Mouse (Mus musculus): Measurements from ENCODE around the gene Ankrd39. TPM values are rescaled to one million over a fixed set of nuclear protein-coding genes. Genes with fewer than 3 reads are reported as not detected.

Gene Ankrd39
- polyA plus RNA-seq (2017; shearing (Covaris generic)), result 10 to 100 TPM; 19.4 to 23.9 TPM

DNA sequence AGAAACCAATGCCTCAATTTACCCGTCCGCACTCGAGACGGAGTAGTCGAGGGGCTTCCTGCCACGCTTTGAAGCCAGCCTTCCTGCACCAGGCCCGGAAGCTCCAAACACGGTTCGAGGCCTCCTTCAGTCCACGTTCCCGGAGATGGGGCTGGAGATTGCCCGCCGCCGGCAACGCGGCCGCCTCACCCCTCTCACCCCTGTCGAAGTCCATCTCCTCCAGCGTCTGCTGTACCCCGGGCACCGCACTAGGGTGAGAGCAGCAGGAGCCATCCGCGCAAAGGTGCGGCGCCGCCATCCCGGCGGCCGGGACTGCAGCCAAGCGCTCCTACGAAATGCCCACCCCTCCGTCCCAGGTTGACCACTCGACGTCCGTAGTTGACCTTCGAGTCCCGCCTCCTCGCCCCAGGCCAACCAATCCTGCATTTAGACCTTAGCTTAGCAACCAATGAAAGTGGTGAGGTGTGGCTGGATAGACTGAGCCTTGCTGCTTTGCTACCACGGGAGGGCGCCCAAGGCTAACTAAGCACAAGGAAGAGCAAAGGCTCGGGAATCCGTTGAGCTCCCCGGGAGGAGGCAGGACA is at the start of gene Ankrd39:
Gene Ankrd39 (minus strand): TSS at position 558 of the 584 bp plus-strand sequence.
- peak; percentile 97 for ATAC-seq

DNA sequence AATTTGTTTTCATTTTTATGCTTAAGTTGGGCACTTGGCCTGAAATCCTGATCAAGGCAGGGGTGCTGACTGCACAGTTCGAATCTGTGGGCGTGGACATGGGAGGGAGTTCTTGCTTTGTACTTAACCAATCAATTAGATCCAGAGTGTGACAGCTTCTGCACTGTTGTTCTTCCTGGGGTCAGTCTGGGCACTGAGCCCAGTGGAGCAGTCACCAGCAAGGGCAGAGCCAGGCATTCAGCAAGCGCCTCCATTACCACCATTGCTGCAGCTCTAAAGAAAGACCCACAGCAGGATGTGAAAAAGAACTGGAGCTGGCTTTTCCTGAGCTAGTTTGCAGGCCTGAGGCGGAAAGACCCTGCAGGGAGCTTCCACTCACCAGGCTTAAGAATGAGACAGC is 48.9 kb upstream of the Ankrd39 start:
- ATAC-seq, result no peak

DNA sequence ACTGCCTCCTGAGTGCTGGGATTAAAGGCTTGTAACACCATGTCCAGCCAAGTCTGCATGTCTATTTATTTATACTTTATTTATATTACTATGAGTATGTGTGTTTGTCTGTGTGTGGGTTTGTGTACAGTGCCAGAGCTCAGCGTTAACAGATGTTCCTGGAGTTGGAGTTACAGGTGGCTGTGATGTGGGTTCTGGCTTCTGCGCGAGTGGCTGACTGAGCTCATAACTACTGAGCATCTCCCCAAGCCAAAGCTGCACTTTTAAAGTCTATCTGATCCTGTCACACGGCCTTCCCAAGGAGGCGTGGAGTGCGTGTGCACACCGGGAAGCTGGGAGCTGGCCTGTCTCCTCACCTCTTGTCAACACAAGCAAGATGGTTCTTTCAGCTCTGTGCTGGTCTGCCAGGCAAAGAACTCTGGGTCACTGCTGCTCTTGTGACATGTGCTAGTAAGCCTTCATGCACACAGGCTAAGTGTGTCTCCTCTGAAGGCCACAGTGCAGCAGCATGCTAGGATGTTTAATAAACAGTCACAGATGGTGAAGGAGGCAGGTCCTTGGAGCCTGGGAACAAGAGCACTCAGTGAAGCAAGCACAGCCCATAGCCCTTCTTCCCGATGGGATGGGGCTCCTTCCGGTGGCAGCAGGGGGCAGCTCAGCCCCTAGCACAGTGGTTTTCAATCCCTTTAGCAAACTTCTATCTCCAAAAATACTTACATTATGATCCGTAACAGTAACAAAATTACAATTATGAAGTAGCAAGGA is 48.1 kb upstream of the Ankrd39 start:
- ATAC-seq, result no peak

DNA sequence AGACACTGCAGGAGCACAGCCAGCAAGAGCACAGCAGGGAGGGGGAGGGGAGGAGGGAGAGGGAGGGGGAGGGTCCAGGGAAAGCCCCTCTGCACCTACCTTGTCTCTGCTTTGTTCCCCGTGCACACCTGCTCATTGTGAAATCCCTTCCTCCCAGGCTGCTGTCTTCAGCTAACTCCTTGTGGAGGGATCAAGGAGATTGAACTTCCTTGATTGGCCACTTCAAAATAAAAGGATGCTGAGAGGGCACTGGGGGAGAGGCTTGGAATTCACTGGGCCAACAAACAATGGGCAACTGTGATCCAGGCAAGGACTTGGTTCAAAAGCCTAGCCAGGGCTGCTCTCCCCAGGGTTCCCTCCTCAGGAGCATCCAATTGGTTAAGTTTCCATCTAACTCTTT is 45.9 kb upstream of the Ankrd39 start:
- no peak for ATAC-seq

DNA sequence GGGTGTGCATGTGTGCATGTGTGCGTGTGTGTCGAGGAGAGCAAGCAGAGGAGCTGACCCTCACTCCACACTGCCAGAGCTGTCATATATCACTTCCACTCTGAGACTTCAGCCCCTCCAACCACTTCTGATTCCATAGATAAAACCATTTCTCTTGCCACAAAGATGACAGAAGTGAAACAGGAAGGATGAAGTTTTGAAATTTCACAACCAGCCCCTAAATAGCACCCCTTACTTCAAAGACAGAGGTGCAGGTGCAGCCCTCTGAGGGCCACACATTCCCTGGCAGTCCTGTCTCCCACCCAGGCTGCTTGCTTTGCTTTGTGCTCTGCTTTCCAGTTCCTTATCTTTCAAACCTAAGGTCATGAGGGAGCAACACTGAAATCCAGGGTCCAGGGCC is 44.2 kb upstream of the Ankrd39 start:
- ATAC-seq, result no peak

DNA sequence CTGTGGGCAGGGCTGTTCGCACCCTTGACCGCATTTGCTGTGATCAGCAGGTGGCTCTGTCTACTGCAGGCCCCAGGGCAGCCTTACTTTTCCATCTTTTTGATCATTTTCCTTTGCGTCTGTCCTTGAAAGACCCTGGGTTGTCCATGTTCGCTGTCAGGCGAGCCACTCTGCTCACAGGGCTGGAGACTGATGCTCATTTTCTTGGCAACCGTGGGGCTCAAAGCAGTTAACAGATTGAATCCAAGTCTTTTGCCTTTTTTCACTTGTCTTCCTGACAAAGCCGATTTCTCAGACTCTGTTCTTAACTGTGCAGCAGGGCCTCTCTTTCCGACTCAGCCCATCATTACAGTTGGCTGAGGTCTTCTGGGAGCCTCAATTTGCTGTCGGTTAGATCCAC is 43.4 kb upstream of the Ankrd39 start:
- ATAC-seq, result no peak

DNA sequence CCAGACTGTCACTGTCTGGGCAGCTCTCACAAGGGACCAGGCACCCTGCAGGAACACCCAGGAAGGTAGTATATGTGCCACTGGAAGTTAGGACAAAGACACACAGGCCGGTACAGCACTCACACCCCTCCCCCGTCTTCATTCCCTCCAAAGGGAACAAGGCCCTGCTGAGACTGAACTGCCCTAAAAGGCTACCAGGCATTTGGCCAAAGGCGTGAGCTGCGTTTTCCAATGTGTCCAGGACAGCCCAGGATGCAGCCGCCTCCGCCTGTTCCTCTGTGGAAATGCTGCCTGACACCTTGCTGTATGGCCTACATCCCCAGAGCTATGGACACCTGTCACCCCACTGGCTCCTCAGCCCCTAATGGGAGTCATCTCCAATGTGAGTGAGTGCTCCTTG is 42.2 kb upstream of the Ankrd39 start:
- ATAC-seq, result no peak

DNA sequence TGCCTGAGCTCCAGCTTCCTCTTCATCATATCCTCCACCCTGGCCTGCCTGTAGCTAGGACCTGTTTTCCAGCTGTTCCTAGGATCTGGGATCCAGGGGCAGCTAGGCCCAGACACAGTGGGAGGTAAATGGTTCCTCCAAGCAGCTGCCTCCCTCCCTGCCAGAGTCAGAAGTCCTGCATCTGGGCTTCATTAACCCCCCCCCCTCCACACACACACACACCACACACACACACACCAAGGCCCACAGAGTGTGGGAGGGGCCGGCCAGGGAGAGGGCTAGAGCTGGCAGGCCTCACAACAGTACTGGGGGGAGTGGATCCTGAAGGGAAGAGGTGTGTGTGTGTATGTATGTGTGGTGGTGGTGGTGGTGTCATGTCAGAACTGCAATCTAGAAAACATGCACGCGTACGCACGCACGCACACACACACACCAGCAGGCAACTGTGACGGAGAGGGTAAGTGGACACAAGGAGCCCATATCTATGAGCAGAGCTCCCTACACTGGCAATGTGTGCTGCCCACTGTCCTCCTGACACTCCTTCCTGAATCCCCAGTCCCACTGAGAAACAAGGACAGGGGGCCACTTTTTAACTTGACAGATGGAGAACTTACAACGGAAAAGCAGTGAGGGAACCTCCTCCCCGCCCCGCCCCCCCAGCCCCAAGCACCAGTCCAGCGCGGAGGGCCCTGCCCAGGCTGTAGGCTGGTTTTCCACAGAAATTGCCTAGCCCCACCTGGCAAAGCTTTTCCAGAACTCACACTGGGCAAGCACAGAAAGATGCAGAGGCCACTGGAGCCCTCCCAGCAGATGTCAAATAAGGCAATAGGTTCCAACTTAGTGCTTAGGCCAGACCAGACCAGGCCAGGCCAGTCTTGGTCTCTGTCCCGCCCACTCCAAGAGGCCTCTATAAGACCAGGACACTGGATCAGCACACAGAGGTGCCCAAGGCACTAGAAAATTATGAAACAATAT is 41.5 kb upstream of the Ankrd39 start:
- no peak for ATAC-seq

DNA sequence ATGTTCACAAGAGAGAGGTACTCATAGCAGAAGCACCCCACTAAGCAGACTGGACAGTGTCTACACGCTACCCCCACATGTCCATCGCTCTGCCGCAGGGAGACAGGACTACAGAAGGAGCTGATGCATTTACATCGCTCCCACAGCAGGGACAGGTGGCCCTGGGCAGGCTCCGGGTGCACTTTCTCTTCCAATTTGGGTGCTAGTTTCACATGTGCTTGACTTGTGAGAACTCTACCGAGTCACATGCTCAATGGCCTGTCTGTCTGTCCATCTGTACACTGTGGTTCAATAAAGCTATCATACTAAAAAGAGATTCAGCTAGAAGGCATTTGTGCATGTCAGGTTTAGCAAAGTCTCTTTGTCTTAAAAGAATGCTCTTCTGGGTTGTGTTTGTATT is 40.6 kb upstream of the Ankrd39 start:
- no peak for ATAC-seq

DNA sequence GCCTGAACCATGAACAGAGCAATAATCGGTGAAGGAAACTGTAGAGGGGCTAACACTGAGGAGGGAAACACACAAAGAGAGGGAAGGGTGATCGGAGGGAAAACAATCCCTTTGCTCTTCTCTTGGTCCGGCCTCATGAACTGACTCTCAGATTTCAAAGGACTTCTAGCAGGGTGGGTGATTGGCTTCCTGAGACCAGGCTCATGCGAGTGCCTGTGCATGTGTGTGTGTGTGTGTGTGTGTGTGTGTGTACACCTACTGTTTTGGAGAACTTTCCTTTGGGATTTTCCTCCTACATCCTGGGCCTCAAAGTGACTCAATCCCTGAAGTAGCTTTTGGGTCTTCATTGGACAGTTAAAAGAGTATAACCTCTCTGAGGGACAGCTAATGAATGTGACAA is 39.0 kb upstream of the Ankrd39 start:
- ATAC-seq, result no peak

DNA sequence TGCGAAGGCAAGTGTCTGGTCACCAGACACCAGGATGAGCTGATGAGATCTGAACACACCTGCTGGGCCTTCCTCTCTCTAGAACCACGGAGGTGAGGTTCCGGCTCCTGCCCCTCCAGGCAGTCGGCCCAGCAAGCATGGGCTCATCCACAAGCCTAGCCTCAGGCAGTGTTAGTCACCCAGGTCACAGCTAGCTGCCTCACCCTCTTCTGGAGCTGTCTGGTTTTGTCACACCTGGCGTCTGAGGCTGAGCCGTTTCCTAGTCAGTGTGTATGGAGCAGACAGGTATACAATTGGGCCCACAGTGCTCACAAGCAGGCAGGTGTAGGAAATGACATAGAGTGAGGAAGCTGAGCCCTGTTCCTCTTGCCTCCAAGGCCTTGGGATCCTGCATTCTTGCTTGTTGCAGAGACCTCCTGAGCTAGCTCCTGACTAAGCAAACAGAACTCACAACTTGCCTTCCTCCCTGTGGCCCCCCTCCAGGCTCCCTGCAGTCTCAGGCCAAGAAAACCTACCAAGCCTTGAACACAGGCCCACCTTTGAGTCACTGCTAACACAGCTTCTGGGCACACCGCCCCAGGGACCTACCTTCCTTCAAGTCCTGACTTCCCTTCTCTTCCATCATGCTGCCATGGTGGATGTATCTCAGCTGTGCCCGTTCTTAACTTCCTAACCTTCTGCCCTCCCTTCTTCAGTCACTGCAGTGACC is 36.3 kb upstream of the Ankrd39 start:
- no peak for ATAC-seq

DNA sequence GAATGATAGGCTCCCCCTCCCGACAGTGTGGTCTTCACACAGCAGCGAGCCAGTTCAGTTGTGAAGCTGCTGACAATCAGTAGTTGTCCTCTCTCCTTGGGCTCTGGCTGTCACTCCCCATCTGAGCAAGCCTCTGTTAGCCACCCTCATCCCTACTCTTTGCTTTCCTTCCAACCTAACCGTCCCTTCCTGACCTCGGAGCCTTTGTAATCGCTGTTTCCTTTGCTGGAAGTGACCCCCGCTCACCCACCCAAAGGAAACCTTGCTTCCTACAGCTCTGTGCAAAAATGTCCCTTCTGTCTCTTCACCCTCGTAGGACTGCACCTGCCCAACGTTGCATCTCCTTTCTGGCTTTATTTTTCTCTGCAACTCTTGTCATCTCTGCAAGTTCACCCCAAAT is 35.0 kb upstream of the Ankrd39 start:
- ATAC-seq, result no peak

DNA sequence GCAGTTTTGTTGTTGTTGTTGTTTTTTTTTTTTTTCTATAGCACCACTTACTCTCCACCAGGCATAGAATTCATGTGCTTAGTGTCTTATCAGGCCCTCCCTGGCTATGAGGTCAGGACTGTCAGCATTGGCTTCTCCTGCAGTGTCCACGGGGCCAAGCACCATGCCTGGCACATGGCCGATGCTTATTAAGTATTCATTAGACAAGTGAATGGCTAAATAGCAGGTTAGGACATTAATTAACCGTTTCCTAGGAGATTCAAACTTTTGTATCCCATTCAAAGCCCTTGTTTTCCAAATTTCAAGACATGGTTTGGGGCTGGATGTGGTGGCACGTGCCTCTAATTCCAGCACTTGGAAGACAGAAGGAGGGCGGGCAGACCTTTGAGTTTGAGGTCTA is 34.0 kb upstream of the Ankrd39 start:
- no peak for ATAC-seq

DNA sequence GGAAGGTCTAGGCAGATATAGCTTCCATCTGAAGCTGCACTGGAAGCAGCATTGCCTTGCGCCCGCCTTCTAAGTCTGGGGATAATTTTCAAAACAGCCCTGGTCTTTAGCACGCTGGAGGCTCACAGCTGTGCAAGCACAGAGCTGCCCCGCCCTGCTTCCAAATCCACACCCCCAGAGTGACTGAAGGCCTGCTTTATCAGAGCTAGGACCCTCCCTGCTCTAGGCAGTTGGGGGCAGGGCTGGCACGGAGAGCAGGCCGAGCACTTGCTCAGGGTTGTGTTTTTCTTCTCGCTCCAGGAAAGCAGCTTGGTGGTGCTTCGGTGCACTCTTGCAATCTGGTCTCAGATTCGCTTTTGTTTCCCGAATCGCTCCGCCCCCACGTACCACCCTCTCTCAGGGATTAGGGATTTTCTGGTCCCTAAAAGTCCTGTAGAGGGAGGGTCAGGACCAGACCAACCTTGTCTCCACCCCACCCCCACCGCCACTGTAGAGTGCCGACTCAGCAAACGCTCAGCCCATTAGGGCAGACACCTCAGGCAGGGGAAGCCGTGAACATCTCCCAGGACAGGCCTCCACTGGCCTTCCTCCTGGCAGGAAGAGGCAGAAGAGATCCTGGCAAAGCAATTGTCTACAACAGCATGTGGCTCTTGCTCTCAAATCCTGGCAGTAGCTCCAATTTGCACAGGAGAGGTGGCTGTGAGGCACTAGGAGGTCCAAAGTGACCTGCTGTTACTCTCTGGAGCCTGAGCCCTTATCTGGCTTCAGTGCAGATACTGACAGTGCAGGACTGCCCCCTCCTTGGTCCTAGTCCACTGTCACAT is 33.4 kb upstream of the Ankrd39 start:
- no peak for ATAC-seq

DNA sequence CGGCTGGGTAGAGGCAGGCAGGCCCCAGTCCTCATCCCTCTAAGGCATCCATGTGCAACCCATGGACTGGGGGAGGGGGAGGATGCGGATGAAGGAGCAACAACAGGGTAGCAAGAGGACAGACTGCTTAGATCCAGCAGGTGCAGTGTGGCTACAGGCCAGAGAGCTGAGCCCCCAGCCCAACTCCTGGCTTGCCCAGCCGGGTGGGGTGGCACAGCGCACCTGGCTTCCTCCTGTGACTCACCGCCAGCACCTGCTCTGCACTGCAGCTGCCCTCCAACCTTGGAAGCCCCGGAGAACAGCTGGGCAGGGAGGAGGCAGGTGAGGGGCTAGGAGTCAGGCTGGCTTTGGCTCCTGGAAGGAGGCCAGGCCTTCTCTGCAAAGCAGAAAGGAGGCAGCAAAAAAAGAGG is 32.7 kb upstream of the Ankrd39 start:
- ATAC-seq, result no peak

DNA sequence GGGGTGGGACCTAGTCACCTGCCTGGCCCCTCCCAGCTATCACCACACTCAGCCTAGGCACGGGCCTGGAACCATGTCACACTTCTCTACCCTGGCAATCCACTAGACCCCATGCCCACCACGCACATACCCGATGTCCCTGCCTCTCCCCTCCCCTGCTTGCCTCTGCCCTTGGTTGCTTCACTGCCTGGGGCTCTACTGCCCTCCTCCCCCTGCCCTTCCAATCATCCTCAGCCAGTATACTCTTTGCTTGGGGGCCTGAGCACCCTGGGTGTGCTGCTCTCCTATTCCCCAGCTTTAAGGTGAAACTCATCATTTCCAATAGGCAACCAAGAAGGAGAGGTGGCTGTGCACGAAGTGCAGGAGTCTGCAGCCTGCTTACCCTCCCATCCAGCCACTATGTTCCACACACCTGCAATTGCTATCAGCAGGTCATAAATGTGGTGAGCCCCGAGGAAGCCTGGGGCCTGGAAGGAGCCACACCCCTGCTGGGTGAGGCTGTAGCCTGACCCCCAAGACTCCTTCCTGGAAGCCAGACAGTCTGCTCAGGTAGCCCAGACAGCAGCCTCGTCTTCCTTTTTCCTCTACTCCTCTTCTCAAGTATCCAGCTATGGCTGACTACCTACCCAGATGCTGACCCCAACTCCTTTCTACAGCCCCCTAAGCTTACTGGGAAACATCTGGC is 29.9 kb upstream of the Ankrd39 start:
- no peak for ATAC-seq

DNA sequence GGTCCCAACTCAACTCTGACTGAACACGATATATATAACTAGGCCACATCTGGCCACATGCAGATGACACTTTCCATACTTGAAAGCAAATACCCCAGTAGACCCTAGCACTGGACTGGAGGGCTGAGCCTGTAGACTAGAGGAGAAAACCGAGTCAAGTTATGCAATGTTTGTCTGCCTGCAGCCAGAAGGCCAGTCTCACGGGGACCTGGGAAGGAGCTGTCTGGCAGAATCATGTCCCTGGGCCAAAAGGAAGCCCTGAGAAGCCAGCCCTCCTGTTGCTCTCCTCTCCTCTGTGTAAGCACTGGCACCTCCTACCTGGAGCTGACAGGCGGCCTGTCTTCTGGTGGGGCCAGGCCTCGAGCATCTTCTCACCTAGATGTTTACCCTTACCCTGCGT is 28.1 kb upstream of the Ankrd39 start:
- ATAC-seq, result no peak

DNA sequence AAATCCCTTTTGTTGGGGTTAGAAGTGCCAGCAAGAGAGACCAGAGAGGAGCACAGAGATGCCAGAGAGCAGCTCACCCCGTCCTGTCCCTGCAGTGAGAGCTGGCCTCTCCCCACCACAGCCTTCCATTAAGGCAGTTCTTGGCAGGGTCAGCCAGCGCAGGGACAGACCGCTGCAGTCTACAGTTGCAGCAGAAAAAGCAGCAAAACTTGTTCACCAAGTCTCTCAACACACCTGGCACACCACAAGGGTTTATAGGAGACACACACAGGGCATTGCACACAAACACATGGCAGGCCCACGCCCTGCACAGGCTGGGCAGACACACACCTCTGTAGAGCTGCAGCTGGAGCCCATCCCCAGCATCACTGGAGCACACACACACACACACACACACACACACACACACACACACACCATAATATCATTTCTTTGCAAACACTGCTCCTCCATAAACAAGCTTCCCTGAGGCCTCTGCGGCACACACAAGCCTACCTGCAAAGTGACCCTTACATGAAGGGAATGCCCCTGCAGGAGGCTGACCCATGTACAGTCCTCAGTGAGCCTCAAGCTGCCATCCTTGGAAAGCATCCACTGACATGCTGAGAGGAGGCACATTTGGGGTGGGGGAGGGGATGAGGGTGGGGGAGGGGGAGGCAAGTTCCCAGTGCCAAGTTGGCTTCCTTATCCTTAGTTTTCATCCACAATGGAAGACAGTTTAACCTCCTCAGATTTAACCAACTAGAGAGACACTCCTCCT is 27.1 kb upstream of the Ankrd39 start:
- no peak for ATAC-seq

DNA sequence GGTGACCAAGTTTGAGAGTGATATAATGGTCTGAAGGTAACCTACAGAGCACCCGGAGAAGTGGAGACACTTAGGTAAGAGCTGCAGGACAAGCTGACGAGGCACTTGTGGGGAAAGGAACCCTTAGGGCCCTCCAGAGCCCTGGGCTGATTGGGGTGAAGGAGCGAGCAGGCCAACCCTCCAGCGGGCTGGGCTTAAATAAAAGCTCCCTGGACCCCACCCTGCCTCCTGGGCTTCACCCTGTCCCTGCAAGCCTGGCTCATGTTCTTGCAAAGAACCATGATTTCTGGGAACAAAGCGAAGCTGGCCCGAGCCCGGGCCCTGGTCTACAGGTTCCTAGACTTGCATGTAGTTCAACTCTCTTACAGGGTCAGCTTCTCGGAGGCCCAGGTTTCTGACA is 26.3 kb upstream of the Ankrd39 start:
- ATAC-seq, result no peak

DNA sequence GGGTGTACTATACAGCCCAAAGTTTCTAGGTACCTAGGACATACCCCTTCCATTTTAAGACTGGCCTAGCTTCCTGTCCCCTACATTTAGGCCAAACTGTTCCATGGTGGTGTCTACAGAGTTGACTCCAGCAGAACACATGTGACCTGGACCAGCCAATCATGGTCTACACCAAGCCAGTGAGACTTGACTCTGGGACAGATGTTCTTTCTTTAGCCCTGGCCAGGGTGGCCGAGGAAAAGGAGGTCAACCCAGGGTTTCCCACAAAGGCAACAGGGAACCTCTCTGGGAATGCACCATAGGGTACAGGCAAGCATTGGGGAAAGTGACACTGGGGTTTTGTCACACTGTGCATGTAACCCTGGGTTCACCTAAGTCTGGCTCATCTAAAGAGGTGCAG is 25.5 kb upstream of the Ankrd39 start:
- ATAC-seq, result no peak
